Mouse (Mus musculus): ENCODE measurements around the gene Fmod.

- TF ChIP-seq CTCF (IDR thresholded peaks at IDR 0.05), result no peak
- TF ChIP-seq EP300 (IDR thresholded peaks at IDR 0.05), result no peak; the same call in 1 of the 2 replicates
Measured at GRCm38 (mm10) chr1:134074606-134075005, 37.6 kb downstream of the Fmod start.
